Mouse (Mus musculus): Measurements from ENCODE around the gene Midn.

The Midn gene

DNA sequence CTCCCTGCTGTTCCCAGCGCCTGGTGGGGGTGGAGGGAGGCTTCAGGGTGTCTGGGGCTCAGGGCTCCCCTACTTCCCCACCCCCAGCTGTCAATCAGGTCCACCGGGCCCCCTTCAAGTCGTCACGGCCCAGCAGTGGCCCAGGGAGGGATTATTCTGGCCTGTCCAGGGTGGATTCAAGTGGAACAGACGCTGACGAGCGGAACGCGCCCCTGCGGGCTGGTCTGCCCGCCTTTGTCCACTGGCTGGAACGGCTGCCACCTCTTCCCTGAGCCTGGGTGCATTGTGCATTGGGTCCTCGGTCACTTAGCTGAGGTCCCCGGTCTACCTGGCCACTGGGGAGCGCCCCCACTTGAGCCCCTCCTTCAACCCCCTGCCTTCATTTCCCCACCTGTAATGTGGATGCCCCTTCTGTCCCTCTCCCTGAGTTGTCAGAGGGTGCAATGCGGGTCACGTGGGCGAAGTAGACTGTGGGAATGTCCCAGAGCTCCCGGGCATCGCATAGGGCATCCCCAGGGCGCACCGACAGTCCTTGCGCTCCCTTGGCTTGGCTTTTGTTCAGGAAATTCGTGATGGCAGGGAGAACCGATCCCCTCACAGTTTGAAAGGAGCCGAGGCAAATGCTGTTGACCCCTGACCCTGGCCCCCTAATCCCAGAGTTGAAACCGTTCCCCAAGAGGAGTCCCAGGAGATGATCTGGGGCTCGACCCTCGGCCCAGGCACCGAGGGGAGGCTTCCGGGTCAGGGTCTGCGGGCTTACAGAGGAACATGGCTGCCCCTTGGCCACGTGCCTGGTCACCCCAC, 48.9 kb downstream of the Midn start:
- DNase-seq: no peak

DNA sequence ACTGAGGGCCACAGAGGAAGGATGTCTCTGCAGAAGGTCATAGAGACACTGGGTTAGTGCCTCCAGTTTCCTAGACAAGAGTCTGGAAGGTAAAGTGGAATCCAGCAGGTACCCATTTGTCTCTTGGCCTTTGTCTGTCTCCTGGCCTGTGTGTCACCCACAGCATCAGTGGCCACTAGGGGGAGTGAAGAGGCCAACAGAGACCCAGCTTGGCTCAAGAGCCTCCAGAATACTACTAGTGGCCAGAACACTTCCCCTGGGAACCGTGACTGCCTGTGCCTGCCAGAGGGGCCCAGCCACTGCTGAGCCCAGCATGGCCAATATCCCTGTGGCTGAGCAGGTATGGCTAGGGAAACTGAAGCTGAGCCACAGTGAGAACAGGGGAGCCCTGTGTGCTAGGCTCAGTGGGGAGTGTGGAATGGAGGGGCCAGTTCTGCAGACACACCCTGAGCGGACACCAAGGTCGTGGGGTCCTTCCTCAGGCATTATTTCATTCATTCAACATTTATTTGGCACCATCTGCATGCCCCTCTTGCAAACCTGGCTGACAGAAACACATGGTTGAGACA, 51.5 kb downstream of the Midn start:
- DNase-seq: peak; percentile 91 to 92

DNA sequence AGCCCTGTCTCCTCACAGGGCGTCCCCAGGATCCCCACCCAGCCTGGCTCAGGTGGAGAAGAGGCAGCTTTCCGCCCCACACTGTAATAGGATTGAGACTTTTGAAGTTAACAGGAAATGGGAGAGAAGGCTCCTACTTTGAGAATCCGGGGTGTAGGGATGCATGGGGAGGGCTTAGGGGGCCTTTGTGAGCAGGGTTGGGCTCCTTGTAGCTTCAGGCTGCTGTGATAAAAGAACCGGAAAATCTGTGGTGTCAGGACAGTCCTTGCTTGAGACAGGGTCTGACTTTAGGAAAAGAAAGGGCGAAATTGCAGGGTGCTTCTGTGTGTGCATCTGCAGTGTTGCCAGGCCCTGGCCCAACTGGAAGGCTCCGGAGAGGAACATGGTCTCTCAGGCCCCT, 52.4 kb downstream of the Midn start:
- no peak for DNase-seq

DNA sequence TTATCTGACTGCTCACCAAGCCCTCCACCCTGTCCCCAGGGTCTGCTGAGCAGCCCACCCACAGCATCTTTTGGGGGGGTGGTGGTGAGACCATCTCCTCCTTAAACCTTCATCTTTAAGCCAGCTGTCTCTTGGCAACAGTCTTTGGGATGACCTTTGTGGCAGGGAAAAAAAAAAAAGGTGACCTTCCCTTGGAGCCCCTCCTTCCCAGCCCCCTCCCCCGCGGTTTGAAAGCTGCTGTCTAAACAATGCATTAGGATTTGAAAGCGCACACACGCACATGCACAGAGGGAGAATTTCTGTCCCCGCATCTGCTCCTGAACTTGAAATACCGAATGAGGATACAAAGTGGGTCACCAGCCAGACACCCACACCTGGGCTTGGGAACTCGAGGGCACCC, 56.0 kb downstream of the Midn start:
- no peak for DNase-seq

DNA sequence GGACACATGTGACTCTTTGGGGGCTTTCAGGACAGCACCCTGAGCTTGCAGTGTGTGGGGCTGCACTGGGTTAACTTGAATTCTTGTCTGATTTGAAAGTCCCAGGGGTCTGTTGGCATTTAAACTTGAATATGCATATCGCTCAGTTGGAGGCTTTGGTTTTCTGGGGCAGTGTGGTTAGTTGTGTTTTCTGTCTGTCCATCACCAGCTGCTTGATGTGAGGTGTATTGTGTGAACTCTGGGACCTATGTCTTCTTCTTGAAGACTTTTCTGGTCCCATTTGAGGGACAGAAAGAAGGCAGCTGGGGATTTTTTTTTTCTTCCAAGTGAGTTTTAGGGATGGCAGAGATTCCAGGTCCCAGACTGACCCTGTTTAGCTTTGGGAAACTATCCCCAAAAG, 59.1 kb downstream of the Midn start:
- no peak for DNase-seq

DNA sequence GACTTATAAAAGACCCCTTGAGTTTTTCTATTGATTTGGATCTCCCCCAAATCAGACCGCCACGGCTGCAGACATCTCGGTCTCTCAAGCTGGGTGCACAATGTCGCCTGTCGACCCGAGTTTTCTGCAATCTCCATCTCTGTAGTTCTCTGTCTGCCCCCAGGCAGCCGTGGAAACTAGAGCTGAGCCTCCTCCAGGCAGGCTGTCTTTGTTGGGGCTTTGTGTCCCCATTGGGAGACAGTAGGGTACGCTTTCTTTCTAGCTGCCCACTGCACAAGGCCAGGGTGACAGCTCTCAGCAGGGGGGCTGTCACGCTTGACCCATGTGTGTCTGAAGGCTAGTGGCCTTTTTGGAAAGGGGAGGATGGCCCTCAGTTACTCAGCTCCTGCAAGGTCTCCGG, 59.6 kb downstream of the Midn start:
- DNase-seq: no peak
